Mouse (Mus musculus): Measurements from ENCODE around the gene Sh3pxd2b.

The Sh3pxd2b gene

GRCm38 (mm10) chr11:32373266-32374026 is 25.8 kb downstream of the Sh3pxd2b start:
- DNase-seq (ENCODE audit: low read depth): no peak

GRCm38 (mm10) chr11:32374027-32374589 is 26.5 kb downstream of the Sh3pxd2b start:
- no peak for DNase-seq (ENCODE audit: low read depth)

- DNase-seq (ENCODE audit: low read depth): no peak
These were observed 27.5 kb downstream of the Sh3pxd2b start for GRCm38 (mm10) chr11:32375104-32375535.

- no peak for DNase-seq (ENCODE audit: low read depth)
These were observed 28.5 kb downstream of the Sh3pxd2b start for GRCm38 (mm10) chr11:32376086-32376485.

GRCm38 (mm10) chr11:32379910-32380309 is 32.3 kb downstream of the Sh3pxd2b start:
- DNase-seq (ENCODE audit: low read depth): no peak

- DNase-seq (ENCODE audit: low read depth): no peak
These were observed 35.9 kb downstream of the Sh3pxd2b start for GRCm38 (mm10) chr11:32383341-32384134.

- no peak for DNase-seq (ENCODE audit: low read depth)
These were observed 36.6 kb downstream of the Sh3pxd2b start for GRCm38 (mm10) chr11:32384135-32384801.

GRCm38 (mm10) chr11:32386043-32386442 is 38.4 kb downstream of the Sh3pxd2b start:
- DNase-seq (ENCODE audit: low read depth): no peak

GRCm38 (mm10) chr11:32388064-32388463 is 40.4 kb downstream of the Sh3pxd2b start:
- DNase-seq (ENCODE audit: low read depth): no peak

GRCm38 (mm10) chr11:32393095-32393494 is 45.5 kb downstream of the Sh3pxd2b start:
- no peak for DNase-seq (ENCODE audit: low read depth)

- no peak for DNase-seq (ENCODE audit: low read depth)
These were observed 48.2 kb downstream of the Sh3pxd2b start for GRCm38 (mm10) chr11:32395791-32396190.

- DNase-seq (ENCODE audit: low read depth): no peak
These were observed 50.8 kb downstream of the Sh3pxd2b start for GRCm38 (mm10) chr11:32398446-32398845.

- no peak for DNase-seq (ENCODE audit: low read depth)
These were observed 51.6 kb downstream of the Sh3pxd2b start for GRCm38 (mm10) chr11:32399261-32399660.

- DNase-seq (ENCODE audit: low read depth): no peak
These were observed 55.1 kb downstream of the Sh3pxd2b start for GRCm38 (mm10) chr11:32402712-32403111.

- no peak for DNase-seq (ENCODE audit: low read depth)
These were observed 57.1 kb downstream of the Sh3pxd2b start for GRCm38 (mm10) chr11:32404708-32405107.

- no peak for DNase-seq (ENCODE audit: low read depth)
These were observed 60.2 kb downstream of the Sh3pxd2b start for GRCm38 (mm10) chr11:32407863-32408262.

GRCm38 (mm10) chr11:32409052-32409451 is 61.4 kb downstream of the Sh3pxd2b start:
- DNase-seq (ENCODE audit: low read depth): no peak

- DNase-seq (ENCODE audit: low read depth): no peak
These were observed 62.4 kb downstream of the Sh3pxd2b start for GRCm38 (mm10) chr11:32409823-32410562.

GRCm38 (mm10) chr11:32420001-32420400 is 72.4 kb downstream of the Sh3pxd2b start:
- no peak for DNase-seq (ENCODE audit: low read depth)

GRCm38 (mm10) chr11:32423311-32423710 is 75.7 kb downstream of the Sh3pxd2b start:
- DNase-seq (ENCODE audit: low read depth): no peak

- no peak for DNase-seq (ENCODE audit: low read depth)
These were observed 77.0 kb downstream of the Sh3pxd2b start for GRCm38 (mm10) chr11:32424600-32424999.
